Mouse (Mus musculus) yolk sac, embryonic 10.5 days (tissue): ENCODE results near the gene Camk2d.
A peak's percentile ranks its signal among the peaks of the same experiment; 100 is the strongest.

Source experiments
- DNase-seq: peaks from one replicate; pipeline ENCODE4 v3.0.0-alpha.2; 2017; ENCODE audit warnings: low spot score

The Camk2d gene

GRCm38 (mm10) chr3:126690627-126691505 is 94.8 kb downstream of the Camk2d start:
- no peak for DNase-seq

- DNase-seq, result no peak
These were observed 95.5 kb downstream of the Camk2d start for GRCm38 (mm10) chr3:126691565-126691964.

DNA sequence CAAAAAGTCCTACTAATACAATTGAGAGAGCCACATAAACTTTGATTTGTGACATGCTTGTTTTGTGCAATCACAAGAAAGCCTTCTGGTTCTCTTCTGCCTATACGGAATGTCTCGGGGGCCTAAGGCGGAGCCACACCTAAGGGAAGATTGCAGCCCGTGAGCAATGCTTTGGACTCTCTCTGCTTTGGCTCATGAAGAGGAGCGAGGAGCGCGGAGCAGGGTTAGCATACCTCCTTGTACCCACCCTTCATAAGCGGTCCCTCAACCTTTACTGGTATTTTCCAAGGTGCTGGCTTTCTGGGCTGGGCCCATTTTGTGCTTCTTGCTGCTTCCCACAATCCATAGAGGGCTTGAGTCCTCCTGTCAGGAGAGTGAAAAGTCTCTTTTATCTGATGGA is 96.7 kb downstream of the Camk2d start:
- no peak for DNase-seq

- DNase-seq, result no peak
These were observed 97.2 kb downstream of the Camk2d start for GRCm38 (mm10) chr3:126693302-126693701.

DNA sequence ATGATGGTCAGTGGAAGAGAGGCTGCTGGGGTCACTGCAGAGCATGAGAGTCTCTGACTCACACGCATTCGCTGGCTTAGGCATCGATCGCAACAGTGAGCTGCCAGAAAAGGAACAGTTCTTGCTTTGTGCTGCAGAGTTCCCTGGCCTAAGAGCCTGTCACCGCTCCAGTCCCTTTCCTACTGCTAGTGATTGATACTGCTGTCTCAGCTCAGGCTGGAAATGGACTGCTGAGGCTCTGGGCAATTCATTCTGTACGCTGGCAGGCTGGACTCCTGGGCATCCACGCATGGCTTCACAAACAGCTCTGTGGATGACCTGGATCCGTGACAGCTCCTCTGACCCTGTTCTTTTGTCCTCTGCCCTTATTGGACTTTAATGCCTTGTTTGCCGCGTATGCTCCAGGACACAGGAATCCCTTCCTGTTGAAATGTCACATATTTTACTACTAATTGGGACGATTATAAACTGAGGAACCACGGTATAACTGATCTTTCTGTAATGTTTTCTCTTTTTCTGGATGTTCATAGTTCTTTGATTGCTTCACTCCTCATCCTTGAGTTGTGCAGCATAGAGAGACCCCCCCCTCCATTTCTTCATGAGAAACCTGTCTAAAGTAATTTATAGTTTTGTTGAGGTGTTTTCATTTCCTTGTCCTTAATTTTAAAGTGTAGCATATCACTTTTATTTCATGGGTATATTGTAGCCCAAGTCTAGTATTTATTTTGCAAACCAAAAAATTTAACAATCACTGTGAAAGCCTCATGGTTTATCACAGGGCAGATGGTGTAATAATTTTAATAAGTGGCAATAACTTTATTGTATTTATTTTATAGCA is 99.6 kb downstream of the Camk2d start:
- peak; percentile 36 for DNase-seq

DNA sequence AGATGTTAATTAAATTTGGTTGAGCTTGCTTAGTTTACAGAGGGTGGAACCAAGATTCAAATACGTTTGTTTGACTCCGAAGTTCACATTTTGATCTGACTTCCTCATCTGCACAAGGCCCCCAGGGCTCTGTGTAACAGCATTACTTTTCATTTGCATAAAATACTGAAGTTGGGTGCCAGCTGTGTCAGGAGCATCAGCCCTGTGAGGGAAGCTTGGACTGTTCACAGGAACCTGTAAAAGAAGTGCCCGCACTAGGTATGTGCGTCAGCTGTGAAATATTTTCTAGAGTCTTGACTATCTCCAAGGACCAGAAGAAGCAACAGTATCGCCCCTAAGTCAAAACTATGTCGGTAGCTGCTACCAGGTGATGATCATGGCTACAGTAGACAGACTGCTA is 100.5 kb downstream of the Camk2d start:
- no peak for DNase-seq

- no peak for DNase-seq
These were observed 103.6 kb downstream of the Camk2d start for GRCm38 (mm10) chr3:126699740-126700139.

GRCm38 (mm10) chr3:126701067-126701466 is 105.0 kb downstream of the Camk2d start:
- DNase-seq, result no peak

DNA sequence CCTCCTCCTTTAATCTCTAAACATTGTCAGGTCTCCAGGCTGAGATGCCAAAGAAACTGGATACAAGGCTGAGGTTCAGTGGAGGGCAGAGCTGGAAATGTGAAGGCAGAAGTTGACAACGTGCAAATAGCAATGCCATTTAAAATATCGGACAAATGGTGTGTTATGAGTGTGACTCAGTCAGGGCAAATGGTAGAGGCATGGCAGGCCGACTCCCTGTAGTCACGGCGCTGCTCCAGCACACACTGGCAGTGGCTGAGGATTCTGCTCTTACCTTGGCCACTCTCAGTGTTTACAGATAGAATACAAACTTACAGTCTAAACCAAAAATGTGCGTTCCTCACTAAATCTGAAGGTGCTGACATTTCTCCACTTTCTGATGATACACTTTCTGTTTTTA is 105.5 kb downstream of the Camk2d start:
- DNase-seq, result no peak

DNA sequence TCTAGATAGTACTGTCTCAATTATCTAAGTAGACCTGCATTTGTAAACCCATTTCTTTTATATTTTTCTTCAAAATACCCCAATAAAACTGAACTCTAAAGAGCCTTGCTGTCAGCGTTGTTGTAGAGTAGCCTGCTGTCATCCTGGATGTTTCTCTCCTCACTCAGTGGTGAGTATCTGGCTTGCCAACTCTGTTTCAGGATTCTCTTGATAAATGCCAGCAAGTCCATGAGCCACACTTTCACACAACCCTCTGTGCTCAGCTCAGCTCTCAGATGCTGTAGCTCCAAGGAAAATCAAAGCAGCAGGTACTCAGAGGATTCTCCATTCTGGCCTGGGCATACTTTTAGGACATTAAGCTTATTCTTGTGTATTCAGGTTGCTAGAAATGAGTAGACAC is 109.4 kb downstream of the Camk2d start:
- DNase-seq, result no peak

DNA sequence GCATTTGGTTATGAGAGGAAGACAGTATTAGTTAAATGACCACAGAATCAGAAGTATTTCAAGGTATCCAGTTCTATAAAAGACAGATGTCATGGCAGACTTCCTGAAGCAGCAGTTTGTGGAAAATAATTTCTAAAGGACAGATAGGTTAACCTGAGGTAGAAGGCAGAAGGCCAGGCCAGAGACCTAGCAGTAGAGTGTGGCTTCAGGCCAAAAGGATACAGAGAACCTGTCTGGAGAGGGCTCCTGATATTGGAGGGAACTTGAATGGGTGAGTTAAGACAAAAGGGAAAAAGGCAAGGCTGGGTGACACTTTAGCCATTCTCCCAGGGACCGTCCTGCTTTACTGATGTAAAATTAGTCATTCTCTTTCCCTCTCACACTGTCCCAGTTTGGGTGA is 118.2 kb downstream of the Camk2d start:
- DNase-seq, result no peak

DNA sequence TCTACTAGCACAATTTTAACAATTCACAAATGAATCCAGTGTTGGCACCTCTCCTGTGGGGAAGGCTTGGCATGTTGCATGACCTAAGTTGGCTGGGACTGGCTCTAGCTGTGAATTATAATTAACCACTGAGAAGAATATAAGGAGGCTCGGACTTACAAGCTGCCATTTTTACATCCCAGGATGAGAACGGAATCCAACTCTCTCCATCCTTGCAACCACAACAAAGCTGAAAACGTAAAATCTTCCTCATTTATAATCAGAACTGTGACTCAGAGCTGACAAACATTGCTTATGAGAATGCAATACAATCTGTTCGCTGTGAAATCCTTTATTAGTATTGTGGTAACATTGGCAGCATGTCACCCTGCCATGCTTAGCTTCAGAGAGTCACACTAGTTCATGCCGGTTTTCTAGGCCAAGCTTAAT is 126.9 kb downstream of the Camk2d start:
- DNase-seq, result no peak

GRCm38 (mm10) chr3:126723458-126723857 is 127.4 kb downstream of the Camk2d start:
- DNase-seq, result no peak

DNA sequence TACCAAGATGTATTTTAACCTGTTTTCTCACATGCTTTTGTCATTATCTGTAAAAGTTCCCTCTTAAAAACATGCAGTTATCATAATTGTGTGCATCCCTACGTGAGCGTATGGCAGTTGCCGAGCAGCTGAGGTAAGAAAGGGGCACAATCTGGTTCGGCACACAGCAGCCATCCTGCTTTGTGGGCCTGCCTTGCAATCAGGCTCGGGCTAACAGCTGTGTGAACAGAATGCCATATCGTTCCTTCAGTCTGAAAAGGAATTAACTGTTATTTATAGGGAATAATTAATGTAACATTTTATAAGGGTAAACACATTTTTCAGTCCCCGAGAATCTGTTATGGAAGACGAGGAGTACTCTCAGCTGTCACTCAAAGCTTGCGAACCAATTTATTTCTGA is 129.5 kb downstream of the Camk2d start:
- no peak for DNase-seq

GRCm38 (mm10) chr3:126727387-126727786 is 131.3 kb downstream of the Camk2d start:
- DNase-seq, result no peak

DNA sequence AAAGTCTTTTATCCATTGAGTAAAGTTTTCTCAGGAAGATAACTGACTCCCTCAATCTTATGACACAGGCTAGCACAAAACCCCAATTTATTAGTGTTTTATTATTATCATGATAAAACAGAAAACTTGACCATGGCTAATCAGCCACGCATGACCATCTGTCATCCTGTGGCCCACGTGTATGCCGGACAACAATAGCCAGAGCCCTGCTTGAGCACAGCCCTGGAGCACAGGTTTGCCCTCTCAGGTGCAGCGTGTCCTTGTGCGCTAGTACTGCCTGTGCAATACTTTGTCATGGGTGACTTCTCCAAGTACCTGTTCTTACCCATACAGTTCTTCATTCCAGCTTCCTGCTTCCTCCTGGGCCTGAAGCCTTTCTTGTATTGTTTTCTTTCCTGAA is 134.3 kb downstream of the Camk2d start:
- DNase-seq, result no peak

GRCm38 (mm10) chr3:126732323-126732722 is 136.2 kb downstream of the Camk2d start:
- no peak for DNase-seq

- no peak for DNase-seq
These were observed 138.4 kb downstream of the Camk2d start for GRCm38 (mm10) chr3:126734533-126734932.

DNA sequence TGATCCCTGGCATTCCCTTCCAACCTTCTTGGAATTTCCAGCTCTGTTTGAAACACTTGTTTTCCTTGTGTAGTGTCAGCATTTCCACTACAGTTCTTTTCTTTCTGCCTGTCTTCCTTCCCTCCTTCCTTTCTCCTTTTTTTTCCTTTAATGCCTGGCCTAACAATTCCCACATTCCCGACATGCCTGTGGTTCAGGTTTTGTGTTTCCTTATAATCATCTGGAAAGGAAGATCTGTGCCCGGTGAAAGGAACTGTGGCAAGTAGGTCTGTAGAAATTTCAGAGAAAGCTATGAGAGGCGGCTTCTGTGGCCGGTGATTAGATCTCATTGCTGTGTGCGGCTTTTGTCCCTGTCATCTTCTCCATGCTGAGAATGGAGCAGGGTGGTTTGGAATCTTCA is 139.1 kb downstream of the Camk2d start:
- no peak for DNase-seq

DNA sequence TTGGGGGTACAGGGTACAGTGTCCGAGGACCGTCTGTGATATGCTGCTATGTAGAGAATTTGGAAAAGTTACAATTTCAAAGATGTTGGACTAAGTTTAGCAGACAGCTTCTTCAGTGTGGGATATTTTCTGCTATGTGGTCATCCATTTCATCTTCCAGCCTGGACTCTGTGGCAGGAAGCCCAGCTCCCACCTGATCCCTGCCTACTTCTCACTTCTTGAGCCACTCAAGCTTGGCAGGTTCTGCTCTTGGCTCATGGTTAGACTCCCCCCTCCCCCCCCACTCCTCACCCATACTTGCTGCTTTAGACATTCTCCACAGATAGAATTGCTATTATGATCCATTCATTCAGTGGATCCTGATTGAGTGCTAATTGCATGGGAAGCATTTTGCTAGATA is 141.0 kb downstream of the Camk2d start:
- no peak for DNase-seq

GRCm38 (mm10) chr3:126740146-126740545 is 144.0 kb downstream of the Camk2d start:
- DNase-seq, result no peak

- no peak for DNase-seq
These were observed 148.5 kb downstream of the Camk2d start for GRCm38 (mm10) chr3:126744432-126745133.
